ENCODE assay signal across 27 mouse cellular contexts in the genomic region with DNA sequence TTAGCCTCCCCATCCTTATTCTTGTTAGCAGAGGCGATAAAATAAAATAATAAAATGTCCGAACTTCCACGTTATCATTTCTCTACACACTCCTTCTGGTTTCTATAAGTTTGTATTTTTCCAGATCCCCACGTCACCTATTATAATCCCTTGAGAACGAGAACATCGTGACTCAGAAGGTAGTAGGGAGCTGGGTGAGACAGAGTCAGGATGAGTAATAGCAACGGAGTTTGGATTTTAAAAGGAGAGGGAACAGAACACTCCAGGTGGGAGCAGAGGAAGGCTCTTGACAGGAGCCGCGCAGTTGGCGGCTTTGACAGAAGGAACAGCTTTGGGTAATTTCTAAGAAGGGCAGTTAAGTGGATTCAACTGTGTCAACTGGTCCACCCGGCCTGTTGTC.
A peak's percentile ranks its signal among the peaks of the same experiment; 100 is the strongest.
DNase-seq lines count a peak whose midpoint lies in the region; ATAC-seq lines count a peak whose summit lies in the region.
"Had no signal": no experiment of that assay in that cellular context is flagged by ENCODE, and none has a peak within 500 bp of the region (broad histone marks: within the 10 kb centered on the region; RNA-seq: fewer than 3 reads in every experiment).

No protein-coding gene starts in this region.

- H3K9ac ChIP-seq in intestine, embryonic 16.5 days (ENCODE audit: low read depth, low read length): no peak overlapping the region
- H3K9ac ChIP-seq: embryonic facial prominence, embryonic 13.5 days; forebrain, embryonic 15.5 days; heart, embryonic 12.5 days; hindbrain, embryonic 14.5 days; kidney, embryonic 15.5 days; limb, embryonic 12.5 days; liver, embryonic 15.5 days; lung, embryonic 14.5 days; midbrain, embryonic 15.5 days had no signal

- H3K4me1 ChIP-seq in intestine, embryonic 16.5 days (ENCODE audit: control insufficient read depth, insufficient read depth, low read length): peaks cover 3% of the 10 kb centered on the region; the same call in 1 of the 2 replicates
- H3K4me1 ChIP-seq: embryonic facial prominence, embryonic 13.5 days; forebrain, embryonic 10.5 days; forebrain, embryonic 15.5 days; kidney, embryonic 15.5 days; limb, embryonic 12.5 days; liver, embryonic 15.5 days; midbrain, embryonic 10.5 days; midbrain, embryonic 15.5 days had no signal

- DNase-seq in left cerebral cortex, adult 9 months (ENCODE audit: low spot score in 2 of 2): peak; percentile 21 to 25
- no peak for DNase-seq in left cerebral cortex, postnatal 4 days
- DNase-seq in 3T3-L1 (ENCODE audit: low read depth, low spot score): peak; percentile 44
- peak; percentile 80 for DNase-seq in brain, adult 2 months (ENCODE audit: low read depth, low spot score)
- DNase-seq in telencephalon, adult 2 months (ENCODE audit: low read depth, low spot score): peak; percentile 44
- DNase-seq: adrenal gland, postnatal 25 days; cerebellum, adult 18-20 months; cerebellum, postnatal 10 days; heart, adult 2 months; heart, postnatal 4 days; kidney, adult 18-20 months; kidney, postnatal 25 days; lung, embryonic 14.5 days; lung, postnatal 14 days had no signal

- intact Hi-C loops in left cerebral cortex, postnatal 4 days (cut with DNase I): no loop called here

- no peaks in the 10 kb centered on the region for H3K36me3 ChIP-seq in intestine, embryonic 16.5 days (ENCODE audit: control insufficient read depth, insufficient read depth, low read length)
- H3K36me3 ChIP-seq: embryonic facial prominence, embryonic 13.5 days; forebrain, embryonic 10.5 days; forebrain, embryonic 15.5 days; G1E; limb, embryonic 12.5 days; liver, embryonic 15.5 days; midbrain, embryonic 10.5 days; midbrain, embryonic 15.5 days had no signal

- ATAC-seq in intestine, embryonic 16.5 days: no peak
- ATAC-seq: forebrain, embryonic 15.5 days; midbrain, embryonic 15.5 days; Patski had no signal

- H3K9me3 ChIP-seq in intestine, embryonic 16.5 days (ENCODE audit: control insufficient read depth, low read length): no peaks in the 10 kb centered on the region
- H3K9me3 ChIP-seq: embryonic facial prominence, embryonic 13.5 days; forebrain, embryonic 10.5 days; forebrain, embryonic 15.5 days; G1E; heart, embryonic 12.5 days; kidney, embryonic 15.5 days; limb, embryonic 12.5 days; liver, embryonic 15.5 days; midbrain, embryonic 10.5 days; midbrain, embryonic 15.5 days had no signal

- H3K4me2 ChIP-seq in intestine, embryonic 16.5 days (ENCODE audit: low read depth, low read length): no peak overlapping the region
- H3K4me2 ChIP-seq: embryonic facial prominence, embryonic 13.5 days; forebrain, embryonic 15.5 days; heart, embryonic 12.5 days; hindbrain, embryonic 14.5 days; kidney, embryonic 15.5 days; limb, embryonic 12.5 days; liver, embryonic 15.5 days; lung, embryonic 14.5 days; midbrain, embryonic 15.5 days had no signal

- no peaks in the 10 kb centered on the region for H3K27me3 ChIP-seq in intestine, embryonic 16.5 days (replicated peaks; ENCODE audit: control insufficient read depth, insufficient read depth, low read length)
- H3K27me3 ChIP-seq: embryonic facial prominence, embryonic 13.5 days; forebrain, embryonic 15.5 days; heart, embryonic 12.5 days; kidney, embryonic 15.5 days; limb, embryonic 12.5 days; liver, embryonic 15.5 days; midbrain, embryonic 15.5 days; Patski had no signal

- no peak overlapping the region for H3K4me3 ChIP-seq in intestine, embryonic 16.5 days (ENCODE audit: low read length)
- H3K4me3 ChIP-seq: embryonic facial prominence, embryonic 13.5 days; forebrain, embryonic 10.5 days; forebrain, embryonic 15.5 days; heart, adult 2 months; heart, embryonic 12.5 days; kidney, embryonic 15.5 days; limb, embryonic 12.5 days; liver, embryonic 15.5 days; midbrain, embryonic 10.5 days; midbrain, embryonic 15.5 days had no signal

- no peak overlapping the region for H3K27ac ChIP-seq in intestine, embryonic 16.5 days (ENCODE audit: low read length)
- H3K27ac ChIP-seq: embryonic facial prominence, embryonic 13.5 days; forebrain, embryonic 10.5 days; forebrain, embryonic 15.5 days; heart, adult 2 months; hindbrain, embryonic 14.5 days; kidney, embryonic 15.5 days; limb, embryonic 12.5 days; liver, embryonic 15.5 days; midbrain, embryonic 10.5 days; midbrain, embryonic 15.5 days had no signal

- 87% methylated on average over 11 of the region's 11 CpGs for WGBS in intestine, embryonic 16.5 days
